Mouse (Mus musculus) kidney, postnatal 0 days (tissue): Measurements from ENCODE around the gene Tspo. TPM values are rescaled to one million over a fixed set of nuclear protein-coding genes. Genes with fewer than 3 reads are reported as not detected.
A peak's percentile ranks its signal among the peaks of the same experiment; 100 is the strongest.

Source experiments
- ATAC-seq: fragments of 200-750 bp; cut with Nextera tagmentation; replicated peaks from 2 replicates; pipeline ENCODE4 v1.8.0; 2017; ENCODE audit warnings: low read depth, moderate number of reproducible peaks, moderate TSS enrichment, moderate library complexity; ENCODE audit not compliant: low FRiP score
- DNase-seq: peaks from one replicate; pipeline ENCODE4 v3.0.0-alpha.2; 2016; ENCODE audit warnings: low spot score
- H3K27ac ChIP-seq: fragments of 300-500 bp; sonication (generic); 2 replicates; pipeline ENCODE4 v1.5.1; 2014; ENCODE audit warnings: mild to moderate bottlenecking
- H3K27me3 ChIP-seq: fragments of 300-500 bp; sonication (generic); 2 replicates; pipeline ENCODE4 v1.6.1; 2014; ENCODE audit warnings: low read length, mixed read lengths; ENCODE audit not compliant: insufficient read depth
- H3K36me3 ChIP-seq: fragments of 300-500 bp; sonication (generic); 2 replicates; pipeline ENCODE4 v1.6.1; 2014; ENCODE audit warnings: low read length, mixed read lengths; ENCODE audit not compliant: insufficient read depth
- H3K4me1 ChIP-seq: fragments of 300-500 bp; sonication (generic); replicated peaks from 2 replicates; pipeline ENCODE4 v1.6.1; 2014; ENCODE audit warnings: antibody characterized with exemption, low read length, mixed read lengths; ENCODE audit not compliant: insufficient read depth
- H3K4me2 ChIP-seq: fragments of 300-500 bp; sonication (generic); 2 replicates; pipeline ENCODE4 v1.6.1; 2014; ENCODE audit warnings: mild to moderate bottlenecking, low read length, moderate library complexity, mixed read lengths
- H3K4me3 ChIP-seq: fragments of 300-500 bp; sonication (generic); replicated peaks from 2 replicates; pipeline ENCODE4 v1.5.1; 2014; ENCODE audit warnings: low read depth, low read length
- H3K9ac ChIP-seq: fragments of 300-500 bp; sonication (generic); 2 replicates; pipeline ENCODE4 v1.6.1; 2014; ENCODE audit warnings: low read depth, low read length
- H3K9me3 ChIP-seq: fragments of 300-500 bp; sonication (generic); replicated peaks from 2 replicates; pipeline ENCODE4 v1.6.1; 2016; ENCODE audit warnings: low read length, inconsistent platforms, mixed read lengths
- CTCF ChIP-seq: IDR thresholded peaks from 2 replicates; pipeline ENCODE4 v1.5.1; 2016; ENCODE audit warnings: antibody characterized with exemption, low read depth, mild to moderate bottlenecking, moderate library complexity
- WGBS: fragments of 180-500 bp; shearing (Covaris S2); extraction: QIAGEN DNeasy Blood & Tissue Kit; methylation state at CpG from one replicate; pipeline ENCODE4 v1.1.7; 2014; 5-methylcytosine and 5-hydroxymethylcytosine counted together
- polyA plus RNA-seq: library from polyadenylated mRNA; unstranded; fragments of >200 nt; fragmentation: Nextera tagmentation; extraction: Ambion mirVana; gene quantifications from 2 replicates; pipeline ENCODE4 v1.2.1, GENCODE M21; 2015

Gene Tspo
- polyA plus RNA-seq, 1 experiment from 2014 or later, result 169 TPM

GRCm38 (mm10) chr15:83524333-83524729 is 39.1 kb upstream of the Tspo start:
- ATAC-seq, result no peak
- Histone ChIP-seq H3K27ac (no peak overlapping the region), H3K4me2 (no peak overlapping the region), H3K36me3 (no peaks in the 10 kb centered on the region), H3K4me3 (no peak overlapping the region), H3K27me3 (no peaks in the 10 kb centered on the region), H3K9me3 (no peaks in the 10 kb centered on the region), H3K4me1 (0 out of 2 replicates have a peak, but pooled peaks cover 6% of the 10 kb centered on the region), H3K9ac (no peak overlapping the region)
- 87% methylated on average over 3 of the region's 3 CpGs for WGBS
- TF ChIP-seq CTCF, result no peak
- DNase-seq, result no peak

GRCm38 (mm10) chr15:83526424-83527091 is 36.8 kb upstream of the Tspo start, which contains the start of gene Bik:
Gene Bik (plus strand): TSS chr15:83526862.
- peak; percentile 65 for DNase-seq
- Histone ChIP-seq H3K4me2 (peak within 1 kb of the TSS; percentile 93), H3K27me3 (no peaks in the 10 kb centered on the region), H3K4me3 (peak within 1 kb of the TSS; percentile 51), H3K9ac (peak within 1 kb of the TSS; percentile 56), H3K36me3 (no peaks in the 10 kb centered on the region), H3K27ac (no peak within 1 kb of the TSS), H3K9me3 (no peaks in the 10 kb centered on the region), H3K4me1 (peaks cover 21% of the 10 kb centered on the region; the same call in 1 of the 2 replicates)
- under 1% methylated on average over 45 of the region's 45 CpGs for WGBS
- ATAC-seq, result no peak
- TF ChIP-seq CTCF, result no peak

- Histone ChIP-seq H3K4me3 (peak overlapping the region; percentile 51), H3K9ac (peak overlapping the region; percentile 56), H3K27me3 (no peaks in the 10 kb centered on the region), H3K4me1 (peaks cover 21% of the 10 kb centered on the region; the same call in 1 of the 2 replicates), H3K9me3 (no peaks in the 10 kb centered on the region), H3K27ac (no peak overlapping the region), H3K36me3 (no peaks in the 10 kb centered on the region), H3K4me2 (peak overlapping the region; percentile 93)
- WGBS, result 1% methylated on average over 26 of the region's 26 CpGs
- DNase-seq (no peak), ATAC-seq (no peak)
- no peak for TF ChIP-seq CTCF
Measured at GRCm38 (mm10) chr15:83527092-83527437, 36.3 kb upstream of the Tspo start.

- no peak overlapping the region for H3K9ac ChIP-seq
- H3K4me1 ChIP-seq, result peaks cover 21% of the 10 kb centered on the region; the same call in 1 of the 2 replicates
- no peak overlapping the region; the same call in 1 of the 2 replicates for H3K4me3 ChIP-seq
- TF ChIP-seq CTCF, result no peak
- 73% methylated on average over 2 of the region's 2 CpGs for WGBS
- H3K9me3 ChIP-seq, result no peaks in the 10 kb centered on the region
- peak overlapping the region; percentile 93 for H3K4me2 ChIP-seq
- no peaks in the 10 kb centered on the region for H3K27me3 ChIP-seq
- H3K36me3 ChIP-seq, result no peaks in the 10 kb centered on the region
- DNase-seq (no peak), ATAC-seq (no peak)
- H3K27ac ChIP-seq, result no peak overlapping the region
Measured at GRCm38 (mm10) chr15:83527747-83528146, 35.6 kb upstream of the Tspo start.

- no peak for ATAC-seq
- no peak for DNase-seq
- H3K27ac ChIP-seq, result no peak overlapping the region
- no peak for TF ChIP-seq CTCF
- 62% methylated on average over 4 of the region's 4 CpGs for WGBS
- no peaks in the 10 kb centered on the region for H3K9me3 ChIP-seq
- H3K4me3 ChIP-seq, result no peak overlapping the region
- no peaks in the 10 kb centered on the region for H3K27me3 ChIP-seq
- no peak overlapping the region for H3K9ac ChIP-seq
- peaks cover 21% of the 10 kb centered on the region; the same call in 1 of the 2 replicates for H3K4me1 ChIP-seq
- H3K4me2 ChIP-seq, result no peak overlapping the region
- no peaks in the 10 kb centered on the region for H3K36me3 ChIP-seq
Measured at GRCm38 (mm10) chr15:83528892-83529291, 34.5 kb upstream of the Tspo start.

- Histone ChIP-seq H3K4me3 (no peak overlapping the region), H3K36me3 (no peaks in the 10 kb centered on the region), H3K27ac (peak overlapping the region; percentile 82; the same call in 1 of the 2 replicates), H3K4me1 (peaks cover 21% of the 10 kb centered on the region; the same call in 1 of the 2 replicates), H3K27me3 (no peaks in the 10 kb centered on the region), H3K9ac (no peak overlapping the region), H3K4me2 (peak overlapping the region; percentile 18; the same call in 1 of the 2 replicates), H3K9me3 (no peaks in the 10 kb centered on the region)
- no peak for ATAC-seq
- no peak for TF ChIP-seq CTCF
- DNase-seq, result no peak
- 71% methylated on average over 5 of the region's 5 CpGs for WGBS
Measured at GRCm38 (mm10) chr15:83529765-83530164, 33.6 kb upstream of the Tspo start.

GRCm38 (mm10) chr15:83530233-83530632 is 33.2 kb upstream of the Tspo start:
- no peak for TF ChIP-seq CTCF
- Histone ChIP-seq H3K4me1 (peaks cover 21% of the 10 kb centered on the region; the same call in 1 of the 2 replicates), H3K9me3 (no peaks in the 10 kb centered on the region), H3K27ac (peak overlapping the region; percentile 82), H3K9ac (no peak overlapping the region), H3K4me2 (peak overlapping the region; percentile 18), H3K4me3 (no peak overlapping the region), H3K27me3 (no peaks in the 10 kb centered on the region), H3K36me3 (no peaks in the 10 kb centered on the region)
- 25% methylated on average over 9 of the region's 9 CpGs for WGBS
- ATAC-seq, result peak; percentile 36
- peak; percentile 71 for DNase-seq
